Mouse (Mus musculus) ES-E14 (cell line): ENCODE measurements around the gene Trpt1. TPM values are rescaled to one million over a fixed set of nuclear protein-coding genes. Genes with fewer than 3 reads are reported as not detected.

Experiments
- DNase-seq: peaks from one replicate; pipeline ENCODE4 v3.0.0-alpha.2; 2013; ENCODE audit warnings: low read depth, low spot score
- H3K27ac ChIP-seq: 2 replicates; pipeline ENCODE4 v1.5.1; 2012; ENCODE audit warnings: low read depth, mild to moderate bottlenecking, low read length, moderate library complexity, mixed read lengths; ENCODE audit not compliant: poor library complexity, insufficient read depth, severe bottlenecking
- H3K36me3 ChIP-seq: 2 replicates; pipeline ENCODE4 v1.6.1; 2012; ENCODE audit warnings: mild to moderate bottlenecking, low read length, moderate library complexity, mixed read lengths; ENCODE audit not compliant: control insufficient read depth, poor library complexity, insufficient read depth, severe bottlenecking
- H3K4me1 ChIP-seq, 2 experiments: fragments of 150-350 bp in 1 of 2; sonication (generic) in 1 of 2; 2 replicates each; pipeline ENCODE4 v1.6.1; 2012; ENCODE audit warnings: low read length in 2 of 2, mild to moderate bottlenecking in 1 of 2, mixed read lengths in 1 of 2; ENCODE audit not compliant: control insufficient read depth in 2 of 2, insufficient read depth in 2 of 2, poor library complexity in 1 of 2
- H3K4me3 ChIP-seq, 2 experiments: fragments of 150-350 bp in 1 of 2; sonication (generic) in 1 of 2; 2 replicates each; pipeline ENCODE4 v1.5.1; 2012; ENCODE audit warnings: low read length in 2 of 2, low read depth in 1 of 2, mild to moderate bottlenecking in 1 of 2, mixed read lengths in 1 of 2; ENCODE audit not compliant: insufficient read depth in 1 of 2, poor library complexity in 1 of 2, severe bottlenecking in 1 of 2
- H3K9ac ChIP-seq: 2 replicates; pipeline ENCODE4 v1.6.1; 2012; ENCODE audit warnings: low read depth, mild to moderate bottlenecking, low read length, mixed read lengths; ENCODE audit not compliant: poor library complexity, insufficient read depth, severe bottlenecking
- H3K9me3 ChIP-seq: fragments of 150-350 bp; sonication (generic); 2 replicates; pipeline ENCODE4 v1.6.1; 2012; ENCODE audit warnings: low read depth, mild to moderate bottlenecking, low read length; ENCODE audit not compliant: control insufficient read depth, insufficient read depth
- CHD2 ChIP-seq: IDR thresholded peaks from 2 replicates; pipeline ENCODE4 v1.6.1; 2014; ENCODE audit warnings: mild to moderate bottlenecking, low read depth, low read length, inconsistent platforms
- HCFC1 ChIP-seq: IDR thresholded peaks from 2 replicates; pipeline ENCODE4 v1.6.1; 2012; ENCODE audit warnings: low read length, inconsistent platforms, borderline replicate concordance; ENCODE audit not compliant: insufficient read depth
- MAFK ChIP-seq: IDR thresholded peaks from 2 replicates; pipeline ENCODE4 v1.6.1; 2014; ENCODE audit warnings: mild to moderate bottlenecking, low read depth, low read length, inconsistent platforms; ENCODE audit not compliant: insufficient read depth
- ZC3H11A ChIP-seq: IDR thresholded peaks from 2 replicates; pipeline ENCODE4 v1.6.1; 2012; ENCODE audit warnings: low read depth, mild to moderate bottlenecking, inconsistent platforms, low read length, borderline replicate concordance
- ZNF384 ChIP-seq: IDR thresholded peaks from 2 replicates; pipeline ENCODE4 v1.6.1; 2012; ENCODE audit warnings: low read depth, low read length, inconsistent platforms
- in situ Hi-C, 2 experiments: fragments of 600-800 bp; cut with MboI; formaldehyde crosslinking; loops; one replicate each; pipeline ENCODE4 v1.15.1; 2025; ENCODE audit warnings: low sequenced_read_pairs in 2 of 2, inconsistent platforms in 1 of 2; ENCODE audit not compliant: unreplicated experiment in 2 of 2
- total RNA-seq: library from RNA; depleted of rRNA; stranded (reverse); fragments of 300-350 nt; gene quantifications from 2 replicates; pipeline ENCODE4 v1.2.3, GENCODE M21; 2012

The Trpt1 gene
- total RNA-seq, 1 experiment = 5.0 TPM

DNA sequence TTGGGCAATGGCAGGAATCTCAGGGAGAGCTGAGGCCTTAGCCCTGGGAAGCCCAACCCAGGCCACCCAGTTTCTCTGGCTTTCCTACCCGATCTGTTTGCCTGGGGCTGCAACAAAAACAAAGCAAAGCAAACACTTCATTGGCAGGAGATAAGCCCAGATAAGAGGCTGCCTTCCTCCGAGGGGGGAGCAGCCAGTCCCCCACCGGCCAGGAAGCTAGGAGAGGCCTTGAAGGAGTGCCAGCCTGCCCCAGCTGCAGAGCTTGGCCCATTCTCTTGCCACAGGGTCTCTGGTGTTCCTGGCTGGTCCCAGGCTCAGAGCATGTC, 43.3 kb upstream of the Trpt1 start:
- in situ Hi-C loops = no loop called here
- peaks cover 34% of the 10 kb centered on the region for H3K36me3 ChIP-seq
- no peaks in the 10 kb centered on the region for H3K9me3 ChIP-seq
- H3K9ac ChIP-seq = peak overlapping the region; percentile 82; the same call in 1 of the 2 replicates
- peak overlapping the region; percentile 91; the same call in 1 of the 2 replicates for H3K27ac ChIP-seq
- no peak for DNase-seq
- peak overlapping the region; percentile 80; a peak in 3 of 4 replicates for H3K4me3 ChIP-seq
- TF ChIP-seq CHD2 (no peak), ZNF384 (no peak), MAFK (no peak), ZC3H11A (no peak), HCFC1 (no peak)
- peaks cover 0 to 23% of the 10 kb centered on the region in 2 experiments; a peak in 3 of 4 replicates for H3K4me1 ChIP-seq

DNA sequence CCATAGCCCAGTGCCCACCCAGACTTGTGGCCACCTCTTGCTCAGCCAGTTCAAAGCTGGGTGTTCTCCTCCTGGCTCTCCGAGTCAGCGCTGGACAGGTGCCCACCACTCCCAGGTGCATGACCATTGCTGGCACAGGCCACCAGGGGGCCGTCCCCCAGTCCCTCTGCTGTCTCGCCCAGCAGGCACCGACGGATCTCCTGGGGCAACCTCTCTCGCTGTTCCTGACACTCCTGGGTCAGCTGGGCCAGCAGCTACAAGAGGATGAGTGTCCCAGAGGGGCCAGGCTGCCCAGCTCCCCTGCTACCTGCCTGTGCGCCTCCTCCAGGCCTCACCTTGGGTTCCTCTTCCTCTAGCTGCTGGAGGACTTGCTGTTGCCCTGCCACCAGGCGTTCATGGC, 41.9 kb upstream of the Trpt1 start:
- peaks cover 0 to 17% of the 10 kb centered on the region in 2 experiments; a peak in 2 of 4 replicates for H3K4me1 ChIP-seq

DNA sequence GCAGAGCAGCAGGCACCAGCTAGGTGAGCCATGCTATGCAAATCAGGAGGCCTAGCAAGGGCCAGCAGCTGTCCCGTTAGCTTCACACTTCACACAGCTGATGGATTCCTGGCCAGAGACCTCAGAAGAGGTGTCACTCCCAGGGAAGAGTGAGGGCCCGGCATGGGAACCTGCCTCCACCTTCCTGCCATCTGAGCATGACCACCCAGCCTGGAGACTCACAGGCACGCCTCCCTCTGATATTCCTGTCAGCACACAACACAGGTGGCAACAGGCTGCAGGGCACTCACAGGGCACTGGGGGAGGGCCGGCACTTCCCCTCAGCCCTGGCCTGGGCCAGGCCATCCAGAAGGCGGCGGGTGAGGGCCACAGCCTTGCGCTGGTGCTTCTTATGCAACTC, 40.5 kb upstream of the Trpt1 start:
- in situ Hi-C loops = no loop called here
- no peak overlapping the region for H3K9ac ChIP-seq
- peaks cover 0 to 12% of the 10 kb centered on the region in 2 experiments; a peak in 2 of 4 replicates for H3K4me1 ChIP-seq
- no peak for DNase-seq
- H3K9me3 ChIP-seq = no peaks in the 10 kb centered on the region
- H3K36me3 ChIP-seq = peaks cover 60% of the 10 kb centered on the region
- no peak overlapping the region for H3K27ac ChIP-seq
- H3K4me3 ChIP-seq = no peak overlapping the region
- TF ChIP-seq HCFC1 (no peak), ZC3H11A (no peak), CHD2 (no peak), ZNF384 (no peak), MAFK (no peak)

More for the DNA sequence above, 41.9 kb upstream of the Trpt1 start:
- in situ Hi-C loops = no loop called here
- TF ChIP-seq CHD2 = no peak
- TF ChIP-seq ZNF384 = no peak
- no peak for TF ChIP-seq HCFC1
- TF ChIP-seq MAFK = no peak
- no peak for TF ChIP-seq ZC3H11A
- no peak for DNase-seq
- Histone ChIP-seq H3K9me3 (no peaks in the 10 kb centered on the region), H3K9ac (no peak overlapping the region), H3K36me3 (peaks cover 47% of the 10 kb centered on the region), H3K27ac (no peak overlapping the region), H3K4me3 (no peak overlapping the region)

DNA sequence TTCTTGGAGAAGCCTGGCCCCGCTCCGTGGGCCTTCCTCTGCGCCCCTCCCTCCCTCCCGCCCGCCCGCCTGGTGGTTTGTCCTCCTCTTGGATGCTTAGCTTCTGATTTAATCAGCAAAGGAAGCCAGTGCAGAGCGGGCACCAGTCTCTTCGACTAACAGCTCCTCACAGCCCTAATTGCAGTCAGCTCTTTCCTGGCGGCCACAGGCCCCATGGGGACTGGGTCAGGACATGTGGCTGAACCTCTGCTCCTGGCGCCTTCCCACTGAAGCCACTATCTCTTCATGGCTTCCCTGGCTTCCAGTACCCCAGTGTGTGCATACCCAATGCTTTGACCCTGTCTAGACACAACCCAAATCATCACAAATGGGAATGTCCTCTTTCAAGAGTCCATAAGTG, 39.5 kb upstream of the Trpt1 start:
- TF ChIP-seq MAFK (no peak), ZNF384 (no peak), ZC3H11A (no peak), HCFC1 (no peak), CHD2 (no peak)
- Histone ChIP-seq H3K4me3 (no peak overlapping the region), H3K4me1 (peaks cover 0 to 12% of the 10 kb centered on the region in 2 experiments; a peak in 2 of 4 replicates), H3K9ac (no peak overlapping the region), H3K9me3 (no peaks in the 10 kb centered on the region), H3K27ac (no peak overlapping the region), H3K36me3 (peaks cover 63% of the 10 kb centered on the region)
- no peak for DNase-seq
- in situ Hi-C loops = no loop called here
